Mouse (Mus musculus): ENCODE results near the gene Zfyve21.
A peak's percentile ranks its signal among the peaks of the same experiment; 100 is the strongest.

Zfyve21 gene

GRCm38 (mm10) chr12:111845953-111846352 is 32.0 kb downstream of the Zfyve21 start:
- no peak for DNase-seq

- DNase-seq: no peak
These were observed 32.8 kb downstream of the Zfyve21 start for GRCm38 (mm10) chr12:111846815-111847214.

DNA sequence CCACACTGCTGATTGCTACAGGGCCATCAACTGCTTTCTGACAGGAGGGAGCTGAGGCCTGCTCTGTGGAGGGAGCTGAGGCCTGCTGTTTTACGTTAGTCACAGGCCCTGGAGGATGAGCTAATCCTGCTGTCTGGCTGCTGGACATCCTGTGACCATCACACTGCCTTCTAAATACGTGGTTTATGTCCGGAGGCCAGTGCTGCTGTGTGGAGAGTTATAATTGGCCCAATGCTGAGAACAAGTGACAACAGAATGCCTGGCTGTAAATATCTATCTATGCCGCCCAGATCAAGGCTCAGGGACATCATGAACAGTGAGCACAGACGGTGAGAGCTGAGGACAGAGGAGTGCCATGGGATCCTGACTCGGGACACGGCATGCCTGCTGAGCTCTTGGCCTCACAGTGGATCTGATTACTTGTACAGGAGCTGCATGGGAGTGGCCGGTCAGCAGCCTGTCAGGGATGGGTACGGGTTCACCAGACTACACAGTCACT is 34.4 kb downstream of the Zfyve21 start:
- DNase-seq: peak; percentile 28

DNA sequence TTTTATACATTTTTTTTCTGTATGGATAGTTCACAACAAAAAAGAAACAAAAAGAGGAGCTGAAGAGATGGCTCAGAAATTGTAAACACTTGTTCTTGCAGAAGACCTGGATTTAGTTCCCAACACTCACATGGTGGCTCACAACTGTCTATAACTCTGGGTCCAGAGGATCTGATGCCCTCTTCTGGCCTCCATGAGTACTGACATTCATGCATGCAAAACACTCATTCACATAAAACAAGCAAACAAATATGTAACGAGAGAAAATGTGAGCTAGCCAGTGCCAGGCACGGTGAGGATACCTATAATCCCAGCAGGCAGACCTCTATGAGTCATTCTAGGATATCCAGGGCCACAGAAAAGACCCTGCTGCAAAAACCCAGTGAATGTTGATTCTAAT is 37.3 kb downstream of the Zfyve21 start:
- DNase-seq: no peak

DNA sequence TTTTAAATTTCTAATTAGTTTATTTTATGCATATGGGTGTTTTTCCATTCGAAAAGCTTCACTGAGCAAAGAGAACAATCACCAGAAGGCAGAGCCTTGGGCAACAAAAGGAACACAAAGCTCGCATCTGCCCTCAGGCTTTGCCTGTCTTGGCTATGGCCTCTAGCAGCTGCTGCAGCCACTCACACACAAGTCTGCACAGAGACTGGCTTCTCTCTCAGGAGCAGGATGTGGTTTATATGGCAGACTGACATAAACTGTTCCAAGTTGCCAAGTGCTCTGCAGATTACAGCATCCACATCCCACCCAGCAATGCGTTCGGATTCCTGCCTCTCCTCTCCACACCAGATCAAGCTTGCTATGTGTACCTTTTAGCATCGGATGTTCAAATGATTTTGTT is 37.8 kb downstream of the Zfyve21 start:
- no peak for DNase-seq

GRCm38 (mm10) chr12:111853011-111853436 is 39.1 kb downstream of the Zfyve21 start:
- no peak for DNase-seq

- no peak for DNase-seq
These were observed 39.6 kb downstream of the Zfyve21 start for GRCm38 (mm10) chr12:111853546-111853945.

GRCm38 (mm10) chr12:111855448-111855847 is 41.5 kb downstream of the Zfyve21 start:
- no peak for DNase-seq

- DNase-seq: no peak
These were observed 50.3 kb downstream of the Zfyve21 start for GRCm38 (mm10) chr12:111864206-111864824.

DNA sequence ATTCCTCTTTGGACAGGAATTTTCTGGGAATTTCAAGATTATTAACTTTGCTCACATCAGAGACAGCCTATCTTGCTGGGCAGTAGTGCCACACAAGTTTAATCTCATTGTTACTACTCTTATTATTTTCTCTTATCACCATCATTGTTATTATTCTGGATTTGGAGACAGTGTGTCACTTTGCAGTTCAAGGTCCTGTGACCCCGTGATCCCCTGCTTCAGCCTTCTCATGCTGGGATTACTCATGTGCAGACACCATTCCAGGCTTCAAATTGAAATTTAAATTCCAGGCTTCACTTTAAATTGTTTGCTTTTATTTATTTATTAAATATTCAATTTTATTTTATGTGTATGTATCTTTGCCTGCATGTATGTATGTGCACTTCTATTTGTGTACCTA is 55.8 kb downstream of the Zfyve21 start:
- no peak for DNase-seq

DNA sequence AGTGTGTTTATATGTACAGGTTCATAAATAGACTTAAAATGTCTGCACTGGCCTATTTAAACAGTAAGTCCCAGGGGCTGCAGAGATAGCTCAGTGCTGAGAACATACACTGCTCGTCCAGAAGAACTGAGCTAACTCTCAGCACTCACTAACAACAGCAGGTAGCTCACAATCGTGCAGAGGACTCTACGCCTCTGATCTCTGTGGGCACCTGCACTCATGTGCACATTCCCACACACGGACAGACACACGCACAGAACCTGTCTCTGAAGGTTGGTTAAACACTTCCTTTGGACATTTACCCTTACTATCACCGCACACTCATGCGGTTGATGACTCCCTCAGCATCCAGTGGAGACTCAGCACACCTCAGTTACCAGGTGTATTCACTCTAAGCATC is 56.8 kb downstream of the Zfyve21 start:
- DNase-seq: no peak

DNA sequence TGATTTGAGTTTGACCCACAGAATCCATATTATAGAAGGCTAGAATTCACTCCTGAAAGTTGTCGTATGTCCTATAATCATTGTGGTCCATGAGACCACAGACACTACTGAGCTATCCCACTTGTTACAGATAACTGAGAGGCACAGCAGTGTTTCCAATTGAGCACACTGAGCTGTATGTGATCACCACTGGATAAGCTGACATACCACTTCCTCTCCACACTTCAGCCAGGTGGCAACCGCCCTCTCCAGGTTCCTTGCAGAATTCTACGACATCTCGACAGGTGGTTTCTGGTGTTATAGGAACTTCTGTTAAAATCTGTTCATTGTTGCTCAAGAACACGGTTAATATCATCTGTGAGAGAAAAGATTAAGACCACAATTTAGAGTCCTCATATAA is 58.1 kb downstream of the Zfyve21 start:
- no peak for DNase-seq

GRCm38 (mm10) chr12:111874601-111875140 is 60.7 kb downstream of the Zfyve21 start:
- no peak for DNase-seq

- no peak for DNase-seq
These were observed 61.5 kb downstream of the Zfyve21 start for GRCm38 (mm10) chr12:111875499-111875898.

DNA sequence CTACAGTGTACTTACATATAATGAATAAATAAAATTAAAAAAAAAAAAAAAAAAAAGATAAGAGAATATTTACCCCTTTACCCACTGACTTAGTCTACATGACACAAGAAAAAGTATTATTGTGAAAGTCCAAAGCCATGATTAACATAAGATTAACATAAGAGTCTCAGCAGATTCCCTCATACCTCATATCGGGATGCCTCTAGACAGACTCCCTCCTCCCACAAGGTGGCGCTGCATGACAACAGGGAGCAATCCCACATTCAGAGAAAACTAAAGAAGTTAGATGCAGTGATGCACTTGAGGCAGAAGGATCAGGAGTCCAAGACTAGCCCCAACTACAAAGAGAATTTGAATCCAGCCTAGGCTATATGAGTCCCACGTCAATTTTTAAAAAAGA is 64.2 kb downstream of the Zfyve21 start:
- DNase-seq: peak; percentile 72
